Mouse (Mus musculus) hindbrain, postnatal 0 days (tissue): ENCODE measurements around the gene Hivep3. TPM values are rescaled to one million over a fixed set of nuclear protein-coding genes. Genes with fewer than 3 reads are reported as not detected.

Source experiments
- ATAC-seq: fragments of 200-750 bp; cut with Nextera tagmentation; 2 replicates; pipeline ENCODE4 v1.8.0; 2017; ENCODE audit warnings: mild to moderate bottlenecking, moderate TSS enrichment, moderate library complexity
- DNase-seq: peaks from one replicate; pipeline ENCODE4 v3.0.0-alpha.2; 2015; ENCODE audit warnings: low spot score
- H3K27ac ChIP-seq: fragments of 300-500 bp; sonication (generic); 2 replicates; pipeline ENCODE4 v1.5.1; 2014; ENCODE audit warnings: mild to moderate bottlenecking
- H3K27me3 ChIP-seq: fragments of 300-500 bp; sonication (generic); 2 replicates; pipeline ENCODE4 v1.6.1; 2014; ENCODE audit warnings: low read length, mixed read lengths; ENCODE audit not compliant: insufficient read depth
- H3K36me3 ChIP-seq: fragments of 300-500 bp; sonication (generic); 2 replicates; pipeline ENCODE4 v1.6.1; 2014; ENCODE audit warnings: low read length, mixed read lengths; ENCODE audit not compliant: insufficient read depth
- H3K4me1 ChIP-seq: fragments of 300-500 bp; sonication (generic); 2 replicates; pipeline ENCODE4 v1.6.1; 2014; ENCODE audit warnings: antibody characterized with exemption, low read length, mixed read lengths; ENCODE audit not compliant: insufficient read depth
- H3K4me2 ChIP-seq: fragments of 300-500 bp; sonication (generic); 2 replicates; pipeline ENCODE4 v1.6.1; 2014; ENCODE audit warnings: low read depth, mild to moderate bottlenecking, low read length, moderate library complexity, mixed read lengths
- H3K4me3 ChIP-seq: fragments of 300-500 bp; sonication (generic); 2 replicates; pipeline ENCODE4 v1.5.1; 2014; ENCODE audit warnings: low read length
- H3K9ac ChIP-seq: fragments of 300-500 bp; sonication (generic); replicated peaks from 2 replicates; pipeline ENCODE4 v1.6.1; 2014; ENCODE audit warnings: mild to moderate bottlenecking, low read length, moderate library complexity, mixed read lengths
- H3K9me3 ChIP-seq: fragments of 300-500 bp; sonication (generic); 2 replicates; pipeline ENCODE4 v1.6.1; 2016; ENCODE audit warnings: low read length, mixed read lengths
- CTCF ChIP-seq: IDR thresholded peaks from 2 replicates; pipeline ENCODE4 v1.5.1; 2016; ENCODE audit warnings: antibody characterized with exemption, control low read depth, low read depth
- WGBS: fragments of 180-500 bp; shearing (Covaris S2); extraction: QIAGEN DNeasy Blood & Tissue Kit; methylation state at CpG from one replicate; pipeline ENCODE4 v1.1.7; 2014; 5-methylcytosine and 5-hydroxymethylcytosine counted together
- polyA plus RNA-seq: library from polyadenylated mRNA; unstranded; fragments of >200 nt; fragmentation: Nextera tagmentation; extraction: Ambion mirVana; gene quantifications from 2 replicates; pipeline ENCODE4 v1.2.1, GENCODE M21; 2015
- total RNA-seq: library from RNA; depleted of rRNA; stranded (reverse); fragments of >200 nt; gene quantifications from 2 replicates; pipeline ENCODE4 v1.2.3, GENCODE M21; 2014

Gene Hivep3
- total and polyA plus RNA-seq, 2 experiments from 2014 or later: 11.0 to 15.1 TPM

DNA sequence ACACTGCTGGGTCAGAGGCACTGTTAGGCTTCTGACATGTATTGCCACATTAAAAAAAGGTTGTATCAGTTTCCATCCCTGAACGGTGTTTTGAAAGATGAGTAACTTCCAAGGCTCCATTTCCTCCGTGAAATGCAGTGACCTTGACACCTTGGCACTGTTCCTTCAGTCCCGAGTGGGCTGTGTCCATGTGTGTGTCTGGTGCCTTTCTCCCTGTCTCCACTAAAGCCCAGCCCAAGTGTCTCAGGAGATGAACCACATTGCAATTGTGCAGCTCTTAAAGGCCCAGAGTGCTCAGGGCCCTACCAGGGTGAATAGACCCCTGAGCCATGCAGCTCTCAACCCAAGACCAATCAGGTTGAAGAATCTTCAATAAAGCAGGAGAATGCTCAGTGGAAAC lies 153.0 kb downstream of the Hivep3 start:
- no peak overlapping the region for H3K4me3 ChIP-seq
- TF ChIP-seq CTCF: no peak
- no peaks in the 10 kb centered on the region for H3K4me1 ChIP-seq
- DNase-seq: no peak
- no peaks in the 10 kb centered on the region for H3K9me3 ChIP-seq
- 65% methylated on average over 3 of the region's 3 CpGs for WGBS
- no peak overlapping the region for H3K27ac ChIP-seq
- no peak overlapping the region for H3K9ac ChIP-seq
- H3K4me2 ChIP-seq: no peak overlapping the region
- H3K27me3 ChIP-seq: no peaks in the 10 kb centered on the region
- ATAC-seq: no peak
- no peaks in the 10 kb centered on the region for H3K36me3 ChIP-seq

DNA sequence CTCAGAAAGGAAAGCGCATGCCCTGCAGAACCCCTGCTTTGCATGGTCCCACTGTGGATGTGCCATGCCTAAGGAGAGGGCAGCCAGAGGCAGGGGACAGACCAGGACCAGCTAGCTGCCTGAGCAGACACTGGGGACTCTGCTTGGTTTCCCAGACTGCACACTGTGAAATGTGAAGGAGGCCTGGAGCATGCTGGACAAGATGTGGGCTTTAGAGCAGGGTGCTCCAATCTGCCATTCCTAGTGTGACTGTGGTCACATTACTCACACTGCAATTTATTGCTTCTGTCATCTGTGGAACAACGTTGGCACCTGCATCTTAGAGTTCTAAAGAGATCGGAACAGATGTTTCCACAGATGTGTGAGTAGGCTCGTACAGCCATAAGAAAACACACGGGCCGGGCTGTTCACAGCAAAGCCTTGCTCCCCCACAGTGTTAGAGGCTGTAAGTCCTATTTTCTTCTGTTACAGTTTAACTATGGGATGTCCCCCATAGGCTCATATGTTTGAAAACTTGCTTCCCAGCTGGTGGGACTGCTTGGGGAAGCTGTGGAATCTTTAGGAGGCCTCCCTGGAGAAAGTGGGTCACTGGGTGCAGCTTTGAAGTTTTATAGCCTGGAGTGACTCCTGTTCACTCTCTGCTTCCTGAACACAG lies 154.1 kb downstream of the Hivep3 start:
- Histone ChIP-seq H3K27me3 (no peaks in the 10 kb centered on the region), H3K9me3 (no peaks in the 10 kb centered on the region), H3K4me2 (no peak overlapping the region), H3K9ac (no peak overlapping the region), H3K4me1 (no peaks in the 10 kb centered on the region), H3K27ac (no peak overlapping the region), H3K36me3 (no peaks in the 10 kb centered on the region), H3K4me3 (no peak overlapping the region)
- DNase-seq: peak; percentile 19
- no peak for ATAC-seq
- WGBS: 74% methylated on average over 6 of the region's 6 CpGs
- TF ChIP-seq CTCF: no peak

DNA sequence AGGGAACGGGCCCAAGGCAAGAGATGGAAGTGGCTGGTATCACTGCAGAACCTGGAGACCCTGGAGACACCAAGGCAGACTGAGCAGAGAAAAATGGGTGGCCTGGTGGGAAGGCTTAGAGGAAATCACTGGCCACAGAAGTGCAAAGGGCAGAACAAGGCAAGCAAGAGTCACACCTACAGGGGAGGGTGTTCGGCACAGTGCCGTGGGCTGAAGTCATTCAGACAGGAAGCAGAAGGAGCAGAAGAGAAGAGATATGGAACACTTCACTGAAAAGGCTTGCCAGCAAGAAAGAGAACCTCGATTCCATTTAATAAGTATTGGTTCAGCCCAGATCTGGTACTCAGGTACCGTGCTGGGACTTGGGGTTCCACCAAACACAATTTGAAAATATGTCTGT lies 156.2 kb downstream of the Hivep3 start:
- TF ChIP-seq CTCF: no peak
- Histone ChIP-seq H3K36me3 (no peaks in the 10 kb centered on the region), H3K27me3 (no peaks in the 10 kb centered on the region), H3K4me1 (peaks cover 5% of the 10 kb centered on the region; the same call in 1 of the 2 replicates), H3K9me3 (no peaks in the 10 kb centered on the region), H3K27ac (no peak overlapping the region), H3K4me3 (no peak overlapping the region), H3K4me2 (no peak overlapping the region), H3K9ac (no peak overlapping the region)
- 82% methylated on average over 5 of the region's 5 CpGs for WGBS
- DNase-seq (no peak), ATAC-seq (no peak)

DNA sequence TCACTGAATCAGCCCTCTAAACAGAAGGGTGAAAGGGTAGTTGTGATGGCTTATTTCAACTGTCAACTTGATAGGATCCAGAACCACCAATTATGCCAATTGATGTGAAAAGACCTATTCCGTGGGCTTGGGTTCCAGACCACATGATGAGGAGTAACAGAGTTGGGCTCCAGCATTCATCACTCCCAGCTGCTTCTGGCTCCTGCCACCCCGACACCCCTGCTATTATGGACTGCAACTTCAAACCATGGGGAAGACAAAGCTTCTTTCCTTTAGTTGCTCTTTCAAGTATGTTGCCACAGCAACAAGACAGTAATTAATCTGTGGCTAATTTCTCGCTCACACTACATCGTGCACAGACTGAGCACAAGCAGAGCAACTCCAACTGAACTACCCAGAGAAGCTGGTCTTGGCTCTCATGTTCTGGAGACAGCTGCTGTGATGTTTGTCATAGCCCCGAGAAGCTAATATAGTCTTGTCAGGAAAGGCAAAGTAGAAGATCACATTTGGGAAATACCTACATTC lies 159.7 kb downstream of the Hivep3 start:
- peak; percentile 35 for DNase-seq

DNA sequence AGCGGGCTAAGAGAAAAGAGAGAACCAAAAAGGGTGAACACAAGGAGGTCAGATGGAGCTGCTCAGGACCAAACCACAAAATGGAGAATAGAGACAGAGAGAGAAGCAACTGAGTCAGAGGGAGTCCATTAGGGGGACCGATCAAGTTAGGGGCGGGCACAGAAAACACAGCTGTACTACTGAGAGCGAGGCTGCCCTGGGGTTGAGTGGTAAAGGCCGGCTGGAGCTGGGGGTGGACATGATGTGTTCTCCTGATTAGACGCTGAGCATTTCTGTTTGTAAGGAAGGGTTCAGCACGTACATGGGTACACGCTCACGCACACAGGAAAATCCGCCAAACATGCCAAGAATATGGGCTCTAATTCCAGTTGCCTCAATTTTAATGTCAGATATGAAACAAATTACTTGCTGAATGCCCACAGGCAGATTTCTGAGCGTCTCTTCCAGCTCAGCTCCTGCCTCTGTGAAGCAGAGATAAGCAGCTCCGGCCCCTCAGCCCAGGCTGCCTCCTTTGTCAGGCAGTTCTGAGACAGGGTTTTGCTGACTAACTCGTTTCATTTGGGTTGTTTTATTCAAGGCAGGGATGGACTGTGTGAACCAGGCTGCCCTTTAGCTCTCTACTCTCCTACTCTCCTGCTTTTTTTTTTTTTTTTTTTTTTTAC lies 161.3 kb downstream of the Hivep3 start:
- WGBS: 71% methylated on average over 13 of the region's 13 CpGs
- ATAC-seq (no peak), DNase-seq (no peak)
- TF ChIP-seq CTCF: no peak
- no peaks in the 10 kb centered on the region for H3K27me3 ChIP-seq
- H3K9ac ChIP-seq: no peak overlapping the region
- H3K4me3 ChIP-seq: no peak overlapping the region
- no peak overlapping the region for H3K27ac ChIP-seq
- H3K36me3 ChIP-seq: no peaks in the 10 kb centered on the region
- H3K4me2 ChIP-seq: no peak overlapping the region
- no peaks in the 10 kb centered on the region for H3K9me3 ChIP-seq
- H3K4me1 ChIP-seq: peaks cover 5% of the 10 kb centered on the region; the same call in 1 of the 2 replicates

More for the DNA sequence above, 159.7 kb downstream of the Hivep3 start:
- no peak overlapping the region for H3K4me2 ChIP-seq
- no peaks in the 10 kb centered on the region for H3K27me3 ChIP-seq
- 36% methylated on average over 5 of the region's 5 CpGs for WGBS
- H3K4me1 ChIP-seq: peaks cover 5% of the 10 kb centered on the region; the same call in 1 of the 2 replicates
- H3K27ac ChIP-seq: no peak overlapping the region
- H3K9me3 ChIP-seq: no peaks in the 10 kb centered on the region
- H3K9ac ChIP-seq: no peak overlapping the region
- ATAC-seq: no peak
- no peak overlapping the region for H3K4me3 ChIP-seq
- H3K36me3 ChIP-seq: no peaks in the 10 kb centered on the region
- TF ChIP-seq CTCF: no peak

DNA sequence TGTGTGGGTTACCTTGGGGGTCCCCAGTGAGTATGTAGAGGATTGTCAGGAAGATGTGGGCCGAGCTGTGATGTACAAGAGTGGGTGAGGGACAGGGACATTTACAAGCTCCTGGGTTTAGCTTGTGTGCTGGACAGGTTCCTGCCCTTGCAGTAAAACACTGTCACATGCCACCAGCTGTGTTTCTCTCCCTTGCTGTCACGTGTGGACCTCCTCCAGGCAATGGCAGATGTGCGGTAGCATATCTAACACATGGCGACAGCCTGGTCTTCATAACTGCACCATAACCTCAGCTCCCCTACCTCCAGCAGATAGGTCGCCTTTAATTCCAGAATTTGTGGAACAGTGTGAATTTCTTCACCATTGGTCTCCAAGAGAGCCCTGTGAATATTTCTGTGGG lies 161.9 kb downstream of the Hivep3 start:
- H3K36me3 ChIP-seq: no peaks in the 10 kb centered on the region
- H3K27me3 ChIP-seq: no peaks in the 10 kb centered on the region
- H3K4me3 ChIP-seq: no peak overlapping the region
- H3K27ac ChIP-seq: no peak overlapping the region
- H3K4me1 ChIP-seq: peaks cover 5% of the 10 kb centered on the region; the same call in 1 of the 2 replicates
- DNase-seq: no peak
- no peak overlapping the region for H3K9ac ChIP-seq
- H3K4me2 ChIP-seq: no peak overlapping the region
- no peak for ATAC-seq
- no peak for TF ChIP-seq CTCF
- WGBS: 70% methylated on average over 5 of the region's 5 CpGs
- H3K9me3 ChIP-seq: no peaks in the 10 kb centered on the region

DNA sequence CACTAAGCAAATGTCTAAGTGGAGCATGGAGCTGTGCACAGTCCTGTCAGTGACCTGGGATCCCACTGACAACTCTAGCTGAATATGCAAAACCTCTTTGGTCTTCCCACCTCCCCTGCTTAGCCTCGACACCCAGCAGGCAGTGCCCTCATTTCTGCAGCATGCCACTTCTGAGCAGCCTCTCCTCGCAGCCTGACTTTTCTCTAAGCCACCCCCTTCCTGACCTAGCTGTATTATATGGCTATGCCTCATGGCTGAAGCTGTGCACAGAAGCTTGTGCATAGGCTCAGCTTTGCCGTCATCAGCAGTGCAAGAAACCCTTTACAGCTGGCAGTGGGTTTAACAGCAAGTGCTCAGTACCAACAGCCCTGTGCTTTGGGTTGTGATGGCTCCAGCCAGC lies 163.0 kb downstream of the Hivep3 start:
- H3K4me2 ChIP-seq: no peak overlapping the region
- no peak overlapping the region for H3K27ac ChIP-seq
- TF ChIP-seq CTCF: no peak
- H3K4me1 ChIP-seq: peaks cover 6% of the 10 kb centered on the region; the same call in 1 of the 2 replicates
- 56% methylated on average over 3 of the region's 3 CpGs for WGBS
- no peak overlapping the region for H3K9ac ChIP-seq
- H3K9me3 ChIP-seq: no peaks in the 10 kb centered on the region
- no peak for ATAC-seq
- no peak overlapping the region for H3K4me3 ChIP-seq
- no peak for DNase-seq
- no peaks in the 10 kb centered on the region for H3K27me3 ChIP-seq
- H3K36me3 ChIP-seq: no peaks in the 10 kb centered on the region
